Mouse (Mus musculus): ENCODE results near the gene Tpm4. TPM values are rescaled to one million over a fixed set of nuclear protein-coding genes. Genes with fewer than 3 reads are reported as not detected.

Gene Tpm4
- polyA plus RNA-seq, 1 experiment from 2014 or later: 300 TPM

GRCm38 (mm10) chr8:72131251-72131650, 3.5 kb upstream of the Tpm4 start:
- 75% methylated on average over 2 of the region's 2 CpGs for WGBS
- Histone ChIP-seq H3K36me3 (ENCODE audit: control insufficient read depth, insufficient read depth) (no peaks in the 10 kb centered on the region), H3K9ac (ENCODE audit: low read depth, low read length) (no peak overlapping the region), H3K27ac (ENCODE audit: low read depth, low read length) (no peak overlapping the region; the same call in 1 of the 2 replicates), H3K4me1 (replicated peaks; ENCODE audit: control insufficient read depth, insufficient read depth, low read length) (no peaks in the 10 kb centered on the region), H3K27me3 (replicated peaks; ENCODE audit: control insufficient read depth, insufficient read depth, low read length) (no peaks in the 10 kb centered on the region), H3K9me3 (ENCODE audit: control insufficient read depth) (no peaks in the 10 kb centered on the region), H3K4me3 (ENCODE audit: low read depth, low read length) (no peak overlapping the region), H3K4me2 (replicated peaks; ENCODE audit: low read depth) (no peak overlapping the region)
- TF ChIP-seq CTCF (IDR thresholded peaks at IDR 0.05; ENCODE audit: low read depth): no peak
- ATAC-seq: no peak

GRCm38 (mm10) chr8:72131901-72132300, 2.9 kb upstream of the Tpm4 start:
- Histone ChIP-seq H3K4me1 (replicated peaks; ENCODE audit: control insufficient read depth, insufficient read depth, low read length) (no peaks in the 10 kb centered on the region), H3K36me3 (ENCODE audit: control insufficient read depth, insufficient read depth) (no peaks in the 10 kb centered on the region), H3K27me3 (replicated peaks; ENCODE audit: control insufficient read depth, insufficient read depth, low read length) (no peaks in the 10 kb centered on the region), H3K9me3 (ENCODE audit: control insufficient read depth) (no peaks in the 10 kb centered on the region), H3K27ac (ENCODE audit: low read depth, low read length) (0 out of 2 replicates have a peak overlapping the region, but pooled peaks have one; percentile 0), H3K9ac (ENCODE audit: low read depth, low read length) (no peak overlapping the region), H3K4me2 (replicated peaks; ENCODE audit: low read depth) (no peak overlapping the region), H3K4me3 (ENCODE audit: low read depth, low read length) (no peak overlapping the region)
- TF ChIP-seq CTCF (IDR thresholded peaks at IDR 0.05; ENCODE audit: low read depth): no peak
- ATAC-seq: no peak
- 60% methylated on average over 2 of the region's 2 CpGs for WGBS

- Histone ChIP-seq H3K4me1 (replicated peaks; ENCODE audit: control insufficient read depth, insufficient read depth, low read length) (0 out of 2 replicates have a peak, but pooled peaks cover under 1% of the 10 kb centered on the region), H3K36me3 (ENCODE audit: control insufficient read depth, insufficient read depth) (no peaks in the 10 kb centered on the region), H3K27ac (ENCODE audit: low read depth, low read length) (no peak overlapping the region), H3K4me3 (ENCODE audit: low read depth, low read length) (no peak overlapping the region), H3K9ac (ENCODE audit: low read depth, low read length) (no peak overlapping the region), H3K9me3 (ENCODE audit: control insufficient read depth) (no peaks in the 10 kb centered on the region), H3K4me2 (replicated peaks; ENCODE audit: low read depth) (no peak overlapping the region), H3K27me3 (replicated peaks; ENCODE audit: control insufficient read depth, insufficient read depth, low read length) (no peaks in the 10 kb centered on the region)
- WGBS: 83% methylated on average over 1 of the region's 1 CpGs
- no peak for TF ChIP-seq CTCF (IDR thresholded peaks at IDR 0.05; ENCODE audit: low read depth)
- ATAC-seq: no peak
These were observed 2.4 kb upstream of the Tpm4 start for GRCm38 (mm10) chr8:72132417-72132816.

- Histone ChIP-seq H3K4me3 (ENCODE audit: low read depth, low read length) (no peak overlapping the region), H3K27ac (ENCODE audit: low read depth, low read length) (no peak overlapping the region), H3K9ac (ENCODE audit: low read depth, low read length) (no peak overlapping the region), H3K27me3 (replicated peaks; ENCODE audit: control insufficient read depth, insufficient read depth, low read length) (no peaks in the 10 kb centered on the region), H3K36me3 (ENCODE audit: control insufficient read depth, insufficient read depth) (no peaks in the 10 kb centered on the region), H3K4me2 (replicated peaks; ENCODE audit: low read depth) (no peak overlapping the region), H3K9me3 (ENCODE audit: control insufficient read depth) (no peaks in the 10 kb centered on the region), H3K4me1 (replicated peaks; ENCODE audit: control insufficient read depth, insufficient read depth, low read length) (0 out of 2 replicates have a peak, but pooled peaks cover 3% of the 10 kb centered on the region)
- WGBS: 76% methylated on average over 1 of the region's 1 CpGs
- no peak for ATAC-seq
- no peak for TF ChIP-seq CTCF (IDR thresholded peaks at IDR 0.05; ENCODE audit: low read depth)
These were observed 1.9 kb upstream of the Tpm4 start for GRCm38 (mm10) chr8:72132891-72133290.

- Histone ChIP-seq H3K9me3 (ENCODE audit: control insufficient read depth) (no peaks in the 10 kb centered on the region), H3K27me3 (replicated peaks; ENCODE audit: control insufficient read depth, insufficient read depth, low read length) (no peaks in the 10 kb centered on the region), H3K27ac (ENCODE audit: low read depth, low read length) (no peak overlapping the region), H3K4me2 (replicated peaks; ENCODE audit: low read depth) (no peak overlapping the region), H3K9ac (ENCODE audit: low read depth, low read length) (no peak overlapping the region), H3K4me3 (ENCODE audit: low read depth, low read length) (no peak overlapping the region), H3K36me3 (ENCODE audit: control insufficient read depth, insufficient read depth) (0 out of 2 replicates have a peak, but pooled peaks cover 2% of the 10 kb centered on the region), H3K4me1 (replicated peaks; ENCODE audit: control insufficient read depth, insufficient read depth, low read length) (0 out of 2 replicates have a peak, but pooled peaks cover 3% of the 10 kb centered on the region)
- 43% methylated on average over 1 of the region's 1 CpGs for WGBS
- no peak for ATAC-seq
- TF ChIP-seq CTCF (IDR thresholded peaks at IDR 0.05; ENCODE audit: low read depth): no peak
These were observed 1.3 kb upstream of the Tpm4 start for GRCm38 (mm10) chr8:72133507-72133906.

GRCm38 (mm10) chr8:72135446-72136301, 899 bp downstream of the Tpm4 start:
- no peaks in the 10 kb centered on the region for H3K9me3 ChIP-seq (ENCODE audit: control insufficient read depth)
- H3K4me3 ChIP-seq (ENCODE audit: low read depth, low read length): peak overlapping the region; percentile 88
- ATAC-seq: peak; percentile 29
- peak overlapping the region; percentile 95 for H3K4me2 ChIP-seq (replicated peaks; ENCODE audit: low read depth)
- WGBS: under 1% methylated on average over 60 of the region's 62 CpGs
- TF ChIP-seq CTCF (IDR thresholded peaks at IDR 0.05; ENCODE audit: low read depth): peak; percentile 58
- peak overlapping the region; percentile 96 for H3K27ac ChIP-seq (ENCODE audit: low read depth, low read length)
- H3K36me3 ChIP-seq (ENCODE audit: control insufficient read depth, insufficient read depth): peaks cover 23% of the 10 kb centered on the region
- no peaks in the 10 kb centered on the region for H3K27me3 ChIP-seq (replicated peaks; ENCODE audit: control insufficient read depth, insufficient read depth, low read length)
- 0 out of 2 replicates have a peak, but pooled peaks cover 3% of the 10 kb centered on the region for H3K4me1 ChIP-seq (replicated peaks; ENCODE audit: control insufficient read depth, insufficient read depth, low read length)
- H3K9ac ChIP-seq (ENCODE audit: low read depth, low read length): peak overlapping the region; percentile 89
